Mouse (Mus musculus): ENCODE data around the gene Klhl31. TPM values are rescaled to one million over a fixed set of nuclear protein-coding genes. Genes with fewer than 3 reads are reported as not detected.
A peak's percentile ranks its signal among the peaks of the same experiment; 100 is the strongest.

Gene Klhl31
- polyA plus RNA-seq (2012; rRNA removed): not detected in 2 replicates

GRCm38 (mm10) chr9:77636450-77636951, at the start of gene Klhl31:
Gene Klhl31, plus strand, starts transcription at chr9:77636500.
- 55% methylated on average over 10 of the region's 10 CpGs for whole genome bisulfite sequencing
- H3K36me3 ChIP-seq (ENCODE audit: control insufficient read depth, insufficient read depth, low read length): no peaks in the 10 kb centered on the region
- H3K4me1 ChIP-seq (ENCODE audit: control insufficient read depth, insufficient read depth, insufficient read length): no peaks in the 10 kb centered on the region
- H3K27me3 ChIP-seq (ENCODE audit: control insufficient read depth, insufficient read depth, low read length): no peaks in the 10 kb centered on the region
- no peak for TF ChIP-seq POLR2A (IDR thresholded peaks at IDR 0.05; ENCODE audit: low read depth, low read length)
- no peak for TF ChIP-seq CTCF (IDR thresholded peaks at IDR 0.05; ENCODE audit: extremely low read depth, insufficient read depth, insufficient read length, insufficient replicate concordance)
- no peak for DNase-seq (ENCODE audit: low read depth in 1 of 2, low spot score in 2 of 2)
- H3K4me3 ChIP-seq (ENCODE audit: extremely low read depth, insufficient read depth, insufficient read length): no peak within 1 kb of the TSS
- no peak within 1 kb of the TSS for H3K27ac ChIP-seq (ENCODE audit: insufficient read depth, low read length)

- 80% methylated on average over 6 of the region's 6 CpGs for WGBS
- DNase-seq (ENCODE audit: low read depth in 1 of 2, low spot score in 2 of 2): no peak
- Histone ChIP-seq H3K36me3 (ENCODE audit: control insufficient read depth, insufficient read depth, low read length) (no peaks in the 10 kb centered on the region), H3K27ac (ENCODE audit: insufficient read depth, low read length) (no peak overlapping the region), H3K4me3 (ENCODE audit: extremely low read depth, insufficient read depth, insufficient read length) (no peak overlapping the region), H3K4me1 (ENCODE audit: control insufficient read depth, insufficient read depth, insufficient read length) (no peaks in the 10 kb centered on the region), H3K27me3 (ENCODE audit: control insufficient read depth, insufficient read depth, low read length) (no peaks in the 10 kb centered on the region)
- TF ChIP-seq CTCF (IDR thresholded peaks at IDR 0.05; ENCODE audit: extremely low read depth, insufficient read depth, insufficient read length, insufficient replicate concordance) (no peak), POLR2A (IDR thresholded peaks at IDR 0.05; ENCODE audit: low read depth, low read length) (no peak)
Observed at GRCm38 (mm10) chr9:77586806-77587591, 49.3 kb upstream of the Klhl31 start.

DNA sequence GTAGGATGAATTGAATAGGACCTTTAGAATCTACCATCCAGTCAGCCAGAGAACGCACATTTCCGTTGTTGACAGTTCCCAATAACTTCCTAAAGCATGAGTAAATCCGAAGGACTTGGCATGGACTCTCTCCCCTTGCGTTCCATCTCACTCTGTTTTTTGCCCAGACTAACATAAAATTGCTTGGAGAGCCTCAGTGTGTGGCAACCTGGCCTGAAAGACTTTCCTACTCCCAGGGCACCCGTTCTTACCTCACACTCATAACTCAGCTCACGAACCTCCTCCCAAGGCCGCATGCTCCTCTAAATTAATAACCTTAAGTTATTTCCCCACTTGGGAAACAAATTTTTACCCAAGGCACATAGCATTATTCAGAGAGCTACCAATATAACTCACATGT, 48.7 kb upstream of the Klhl31 start:
- Histone ChIP-seq H3K4me3 (ENCODE audit: extremely low read depth, insufficient read depth, insufficient read length) (no peak overlapping the region), H3K36me3 (ENCODE audit: control insufficient read depth, insufficient read depth, low read length) (no peaks in the 10 kb centered on the region), H3K27ac (ENCODE audit: insufficient read depth, low read length) (no peak overlapping the region), H3K27me3 (ENCODE audit: control insufficient read depth, insufficient read depth, low read length) (no peaks in the 10 kb centered on the region), H3K4me1 (ENCODE audit: control insufficient read depth, insufficient read depth, insufficient read length) (no peaks in the 10 kb centered on the region)
- TF ChIP-seq CTCF (IDR thresholded peaks at IDR 0.05; ENCODE audit: extremely low read depth, insufficient read depth, insufficient read length, insufficient replicate concordance) (no peak), POLR2A (IDR thresholded peaks at IDR 0.05; ENCODE audit: low read depth, low read length) (no peak)
- no peak for DNase-seq (ENCODE audit: low read depth in 1 of 2, low spot score in 2 of 2)
- WGBS: 96% methylated on average over 7 of the region's 7 CpGs

GRCm38 (mm10) chr9:77589496-77589895, 46.8 kb upstream of the Klhl31 start:
- H3K4me1 ChIP-seq (ENCODE audit: control insufficient read depth, insufficient read depth, insufficient read length): no peaks in the 10 kb centered on the region
- TF ChIP-seq POLR2A (IDR thresholded peaks at IDR 0.05; ENCODE audit: low read depth, low read length) (no peak), CTCF (IDR thresholded peaks at IDR 0.05; ENCODE audit: extremely low read depth, insufficient read depth, insufficient read length, insufficient replicate concordance) (no peak)
- 74% methylated on average over 2 of the region's 2 CpGs for WGBS
- H3K27me3 ChIP-seq (ENCODE audit: control insufficient read depth, insufficient read depth, low read length): no peaks in the 10 kb centered on the region
- no peak overlapping the region for H3K4me3 ChIP-seq (ENCODE audit: extremely low read depth, insufficient read depth, insufficient read length)
- no peak for DNase-seq (ENCODE audit: low read depth in 1 of 2, low spot score in 2 of 2)
- no peaks in the 10 kb centered on the region for H3K36me3 ChIP-seq (ENCODE audit: control insufficient read depth, insufficient read depth, low read length)
- H3K27ac ChIP-seq (ENCODE audit: insufficient read depth, low read length): no peak overlapping the region

DNA sequence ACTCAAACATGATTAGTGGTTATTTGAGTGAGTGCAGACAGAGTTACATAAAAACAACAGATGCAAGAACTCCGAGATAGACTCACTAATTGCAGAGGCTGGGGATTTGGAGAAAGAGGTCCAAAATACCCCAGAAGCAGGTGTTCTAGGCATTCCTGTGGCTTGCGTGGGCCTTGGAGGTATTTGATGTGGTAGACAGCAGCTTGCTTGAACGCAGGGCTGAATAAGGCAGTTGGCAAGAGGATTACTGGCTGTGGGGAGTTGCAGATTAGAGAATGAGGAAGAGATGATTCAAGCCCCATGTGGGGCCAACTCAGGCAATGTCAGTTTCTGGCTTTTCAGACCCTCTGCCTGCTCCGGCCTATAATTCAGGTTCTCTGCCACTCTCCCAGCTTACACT, 43.9 kb upstream of the Klhl31 start:
- TF ChIP-seq POLR2A (IDR thresholded peaks at IDR 0.05; ENCODE audit: low read depth, low read length) (no peak), CTCF (IDR thresholded peaks at IDR 0.05; ENCODE audit: extremely low read depth, insufficient read depth, insufficient read length, insufficient replicate concordance) (no peak)
- 29% methylated on average over 4 of the region's 4 CpGs for WGBS
- no peaks in the 10 kb centered on the region for H3K4me1 ChIP-seq (ENCODE audit: control insufficient read depth, insufficient read depth, insufficient read length)
- DNase-seq (ENCODE audit: low read depth in 1 of 2, low spot score in 2 of 2): no peak
- H3K4me3 ChIP-seq (ENCODE audit: extremely low read depth, insufficient read depth, insufficient read length): no peak overlapping the region
- H3K36me3 ChIP-seq (ENCODE audit: control insufficient read depth, insufficient read depth, low read length): no peaks in the 10 kb centered on the region
- no peak overlapping the region for H3K27ac ChIP-seq (ENCODE audit: insufficient read depth, low read length)
- H3K27me3 ChIP-seq (ENCODE audit: control insufficient read depth, insufficient read depth, low read length): no peaks in the 10 kb centered on the region

- Histone ChIP-seq H3K36me3 (ENCODE audit: control insufficient read depth, insufficient read depth, low read length) (no peaks in the 10 kb centered on the region), H3K27ac (ENCODE audit: insufficient read depth, low read length) (no peak overlapping the region), H3K27me3 (ENCODE audit: control insufficient read depth, insufficient read depth, low read length) (no peaks in the 10 kb centered on the region), H3K4me3 (ENCODE audit: extremely low read depth, insufficient read depth, insufficient read length) (no peak overlapping the region), H3K4me1 (ENCODE audit: control insufficient read depth, insufficient read depth, insufficient read length) (no peaks in the 10 kb centered on the region)
- 86% methylated on average over 12 of the region's 12 CpGs for WGBS
- TF ChIP-seq CTCF (IDR thresholded peaks at IDR 0.05; ENCODE audit: extremely low read depth, insufficient read depth, insufficient read length, insufficient replicate concordance) (no peak), POLR2A (IDR thresholded peaks at IDR 0.05; ENCODE audit: low read depth, low read length) (no peak)
- DNase-seq (ENCODE audit: low read depth in 1 of 2, low spot score in 2 of 2): no peak
Observed at GRCm38 (mm10) chr9:77595006-77595626, 41.2 kb upstream of the Klhl31 start.

GRCm38 (mm10) chr9:77596355-77596754, 39.9 kb upstream of the Klhl31 start:
- no peaks in the 10 kb centered on the region for H3K4me1 ChIP-seq (ENCODE audit: control insufficient read depth, insufficient read depth, insufficient read length)
- H3K27ac ChIP-seq (ENCODE audit: insufficient read depth, low read length): no peak overlapping the region
- 25% methylated on average over 7 of the region's 7 CpGs for WGBS
- H3K36me3 ChIP-seq (ENCODE audit: control insufficient read depth, insufficient read depth, low read length): no peaks in the 10 kb centered on the region
- no peaks in the 10 kb centered on the region for H3K27me3 ChIP-seq (ENCODE audit: control insufficient read depth, insufficient read depth, low read length)
- TF ChIP-seq POLR2A (IDR thresholded peaks at IDR 0.05; ENCODE audit: low read depth, low read length) (no peak), CTCF (IDR thresholded peaks at IDR 0.05; ENCODE audit: extremely low read depth, insufficient read depth, insufficient read length, insufficient replicate concordance) (peak; percentile 93; the same call in 1 of the 2 replicates)
- H3K4me3 ChIP-seq (ENCODE audit: extremely low read depth, insufficient read depth, insufficient read length): no peak overlapping the region
- DNase-seq (ENCODE audit: low read depth in 1 of 2, low spot score in 2 of 2): peak; percentile 49 to 60

All from spleen, adult 2 months (tissue).